Mouse (Mus musculus): ENCODE measurements around the gene Ttll3.

Gene Ttll3

DNA sequence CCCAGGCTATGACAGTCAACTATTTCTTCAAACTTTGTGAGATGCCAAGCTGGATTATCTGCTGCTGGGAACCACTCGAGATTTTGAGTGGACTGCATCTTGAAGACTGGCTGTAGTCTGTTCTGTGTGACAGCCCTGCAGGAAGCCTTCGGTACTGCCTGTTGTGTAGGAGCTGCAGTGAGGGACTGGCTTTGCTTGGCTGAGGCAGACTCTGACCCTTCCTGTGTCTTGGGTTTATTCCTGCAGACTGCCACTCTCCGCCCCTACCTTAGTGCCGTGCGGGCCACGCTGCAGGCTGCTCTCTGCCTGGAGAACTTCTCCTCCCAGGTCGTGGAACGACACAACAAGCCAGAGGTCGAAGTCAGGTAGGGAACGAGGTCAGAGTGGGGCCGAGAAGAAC lies 8.6 kb upstream of the Ttll3 start:
- DNase-seq, result peak; percentile 31

DNA sequence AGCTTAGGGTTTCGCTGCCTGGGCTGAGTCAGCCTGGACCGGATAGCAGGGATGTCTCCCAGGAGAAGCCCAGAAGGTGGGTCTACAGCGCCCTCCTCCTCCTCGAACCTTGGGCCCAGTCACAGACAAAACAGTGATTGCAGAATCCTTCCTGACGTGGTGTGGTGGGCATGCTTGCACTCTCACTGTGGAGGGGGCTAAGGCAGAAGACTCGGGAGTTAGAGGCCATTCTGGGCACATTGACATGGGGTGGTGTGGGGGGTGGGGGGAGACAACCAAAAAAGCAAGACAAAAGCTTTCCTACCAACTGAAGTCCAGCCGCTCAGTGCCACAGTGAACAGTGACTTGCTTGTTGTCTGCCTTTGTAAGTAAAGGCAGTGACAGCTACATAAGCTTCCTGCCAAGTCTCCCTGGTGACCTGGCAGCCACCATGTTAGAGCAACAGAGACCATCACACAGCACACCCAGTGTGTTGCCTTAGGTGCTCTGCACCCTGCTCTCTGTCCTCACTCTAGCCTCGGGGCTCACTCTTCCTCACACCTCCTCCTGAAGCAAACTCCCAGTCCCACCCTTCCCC lies 4.6 kb upstream of the Ttll3 start:
- no peak for DNase-seq

DNA sequence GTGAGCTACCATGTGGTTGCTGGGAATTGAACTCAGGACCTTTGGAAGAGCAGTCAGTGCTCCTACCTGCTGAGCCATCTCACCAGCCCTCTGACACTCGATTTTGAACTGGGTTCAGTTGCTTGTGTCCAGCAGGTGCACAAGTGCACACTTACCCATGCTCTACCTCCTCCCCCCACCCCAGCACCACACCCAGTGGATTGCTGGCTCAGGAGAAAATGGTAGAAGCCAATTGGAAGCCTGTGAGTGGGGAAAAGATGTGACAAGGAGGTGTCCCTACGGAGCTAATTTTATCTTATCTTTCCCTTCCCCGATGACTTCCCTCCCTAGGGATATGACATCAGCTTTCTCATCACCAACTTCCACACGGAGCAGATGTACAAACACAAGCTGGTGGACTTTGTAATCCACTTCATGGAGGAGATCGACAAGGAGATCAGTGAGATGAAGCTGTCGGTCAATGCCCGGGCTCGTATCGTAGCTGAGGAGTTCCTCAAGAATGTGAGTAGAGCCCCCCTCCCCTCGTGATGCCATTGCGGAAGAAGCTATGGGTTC lies 3.8 kb upstream of the Ttll3 start:
- DNase-seq, result no peak

DNA sequence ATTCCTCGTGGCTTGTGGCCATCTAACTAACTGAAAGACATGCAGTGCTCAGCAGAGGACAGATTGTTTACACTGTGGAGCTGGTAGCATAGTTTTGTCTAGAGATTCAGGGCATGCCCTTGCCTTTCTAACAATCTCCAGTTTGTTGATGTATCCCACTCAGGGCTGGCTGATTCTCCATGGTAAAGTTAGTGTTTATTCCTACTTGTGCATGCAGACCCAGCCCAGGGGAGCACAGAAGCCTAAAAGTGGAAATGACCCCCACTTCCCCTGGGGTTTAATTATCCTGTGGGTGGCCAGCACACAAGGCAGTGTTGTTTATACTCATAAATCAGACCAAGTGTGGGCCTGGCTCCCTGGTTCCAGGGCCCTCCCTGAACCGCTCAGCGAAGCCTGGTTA lies 3.0 kb upstream of the Ttll3 start:
- DNase-seq, result no peak

DNA sequence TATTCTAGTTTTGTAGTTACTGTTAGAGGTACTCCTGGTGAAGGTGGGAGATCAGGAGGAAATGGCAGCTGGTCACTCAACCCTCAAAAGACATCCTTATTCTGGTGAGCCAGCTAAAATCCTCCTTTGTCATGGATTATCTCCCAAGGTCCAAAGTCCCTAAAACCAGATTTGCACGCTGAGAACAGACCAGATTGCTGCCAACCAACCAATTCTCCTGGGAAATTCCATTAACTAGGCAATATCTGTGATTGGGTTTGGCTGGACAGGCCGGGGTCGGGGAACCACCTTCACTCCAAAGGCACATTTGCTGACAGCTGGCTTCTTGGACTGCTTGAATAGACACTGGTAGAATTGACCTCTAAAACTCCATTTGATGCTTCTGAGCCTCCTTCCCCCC lies 1.7 kb downstream of the Ttll3 start:
- no peak for DNase-seq

DNA sequence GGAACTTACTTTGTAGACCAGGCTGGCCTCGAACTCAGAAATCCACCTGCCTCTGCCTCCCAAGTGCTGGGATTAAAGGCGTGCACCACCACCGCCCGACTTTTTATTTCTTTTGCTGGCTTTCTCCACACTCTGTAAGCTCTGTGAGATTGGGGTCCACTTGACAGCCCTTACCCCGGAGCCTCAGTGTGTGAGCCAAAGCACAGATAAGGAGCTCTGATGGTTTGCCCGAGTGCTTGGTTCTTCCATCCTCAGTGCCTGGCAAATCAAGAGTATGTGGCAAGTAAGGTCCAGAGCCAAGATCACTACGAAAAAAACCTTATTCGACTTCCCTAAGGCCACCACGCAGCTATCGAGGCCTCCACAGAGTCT lies 2.9 kb downstream of the Ttll3 start:
- no peak for DNase-seq

DNA sequence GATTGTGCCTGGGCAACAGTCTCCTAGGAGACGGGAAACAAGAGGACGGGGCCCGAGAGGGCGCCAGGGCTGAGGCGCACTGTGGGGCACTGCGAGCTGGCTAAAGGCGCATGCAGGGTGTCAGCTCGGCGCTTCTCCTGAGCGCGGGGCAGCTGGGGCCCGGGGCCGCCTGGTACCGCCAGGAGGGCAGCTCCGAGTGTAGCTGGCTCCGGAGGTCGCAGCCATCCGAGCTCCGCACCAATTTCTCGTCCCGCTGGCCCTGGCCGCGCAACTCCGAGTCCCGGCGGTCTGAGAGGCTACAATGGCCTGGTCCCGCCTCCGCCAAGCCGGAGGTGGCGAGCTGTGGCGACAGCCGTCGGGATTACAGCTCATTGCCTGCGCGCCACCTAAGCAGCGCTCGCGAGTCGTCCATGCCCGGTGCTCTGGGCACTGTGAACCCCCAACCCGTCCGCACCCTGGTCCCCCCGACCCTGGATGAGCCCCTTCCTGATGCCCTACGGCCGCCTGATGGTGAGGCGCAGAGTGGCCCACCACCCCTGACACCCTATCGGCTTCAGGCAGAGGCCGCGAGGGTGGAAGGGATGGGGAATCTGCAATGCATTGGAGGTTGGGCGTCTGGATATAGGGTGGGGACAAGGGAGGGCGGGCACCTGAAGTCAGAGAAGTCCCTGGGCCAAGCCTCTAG lies 3.5 kb downstream of the Ttll3 start:
- peak; percentile 56 for DNase-seq

DNA sequence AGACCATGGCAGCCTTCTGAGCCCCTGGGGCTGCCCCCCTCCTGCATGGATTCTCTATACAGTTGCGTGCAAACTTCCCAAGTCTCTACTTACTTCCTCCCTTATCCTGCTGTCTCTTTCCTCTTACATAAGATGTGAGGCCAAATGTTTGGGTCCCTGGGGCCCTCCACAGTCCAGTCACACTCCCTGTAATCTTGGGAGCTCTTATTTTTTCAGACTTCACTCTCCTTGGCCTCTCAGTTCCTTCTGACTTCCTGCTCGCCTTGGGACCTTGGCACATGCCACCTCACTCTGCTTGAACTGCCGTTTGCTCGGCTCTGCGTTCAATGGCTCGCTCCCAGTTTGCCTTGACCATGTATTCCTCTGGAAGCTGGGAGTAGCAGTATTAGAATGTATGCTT lies 4.9 kb downstream of the Ttll3 start:
- no peak for DNase-seq

DNA sequence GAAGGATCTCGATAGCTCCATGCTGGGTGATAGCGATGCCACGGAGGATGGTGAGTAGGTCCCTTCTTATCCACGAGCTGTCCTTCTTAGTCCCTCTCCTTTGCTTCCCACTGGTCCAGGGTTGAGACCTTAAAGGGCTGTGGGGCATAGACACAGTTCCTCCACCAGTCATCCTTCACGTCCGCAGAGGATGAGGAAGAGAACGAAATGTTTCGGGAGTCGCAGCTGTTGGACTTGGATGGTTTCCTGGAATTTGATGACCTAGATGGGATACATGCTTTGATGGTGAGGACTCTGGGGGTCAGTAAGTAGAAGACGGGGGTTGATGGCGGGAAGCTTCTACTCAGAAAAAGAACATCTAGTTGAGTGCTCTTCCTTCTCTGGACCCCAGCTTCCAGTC lies 5.8 kb downstream of the Ttll3 start:
- DNase-seq, result no peak

DNA sequence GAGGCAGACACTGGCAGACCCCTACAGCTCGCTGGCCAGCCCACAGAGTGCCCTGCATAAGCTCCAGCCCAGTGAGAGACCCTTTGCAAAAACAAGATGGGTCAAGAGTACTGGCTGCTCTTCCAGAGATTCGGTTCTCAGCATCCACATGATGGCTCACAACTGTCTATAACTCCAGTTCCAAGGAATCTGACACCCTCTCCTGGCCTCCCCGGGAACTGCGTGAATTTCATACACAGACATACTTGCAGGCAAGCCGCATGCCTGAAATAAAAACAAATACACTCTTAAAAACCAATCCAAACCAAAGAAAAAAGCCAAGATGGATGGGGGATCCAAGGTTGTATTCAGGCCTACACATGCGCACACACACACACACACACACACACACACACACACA lies 6.4 kb downstream of the Ttll3 start:
- DNase-seq, result no peak

DNA sequence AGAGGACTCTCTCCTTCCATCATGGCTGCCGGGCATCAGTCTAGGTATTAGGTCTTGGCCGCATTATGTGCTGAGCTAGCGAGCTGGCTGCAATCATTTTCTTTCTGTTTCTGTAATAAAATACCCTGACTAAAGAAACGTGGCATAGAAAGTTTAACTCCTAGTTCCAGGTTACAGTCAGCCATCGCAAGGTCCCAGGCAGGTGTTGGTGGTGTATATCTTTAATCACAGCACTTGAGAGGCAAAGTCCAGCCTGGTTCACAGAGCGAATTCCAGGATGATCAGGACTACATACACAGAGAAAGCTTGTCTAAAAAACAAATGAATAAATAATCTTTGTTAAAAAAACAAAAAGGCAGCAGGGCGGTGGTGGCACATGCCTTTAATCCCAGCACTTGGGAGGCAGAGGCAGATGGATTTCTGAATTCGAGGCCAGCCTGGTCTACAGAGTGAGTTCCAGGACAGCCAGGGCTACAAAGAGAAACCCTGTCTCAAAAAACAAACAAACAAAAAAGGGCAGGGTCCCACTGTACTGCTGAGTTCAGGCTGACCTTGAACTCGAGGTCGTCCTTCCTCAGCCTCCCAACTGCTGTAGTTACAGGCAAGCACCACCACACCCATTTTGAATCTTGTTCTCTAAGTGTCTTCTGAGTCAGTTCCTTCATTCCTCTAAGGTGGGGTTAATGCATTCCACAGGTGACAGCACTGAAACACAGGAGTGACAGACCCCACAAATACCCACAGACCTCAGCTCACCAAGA lies 7.4 kb downstream of the Ttll3 start:
- no peak for DNase-seq

DNA sequence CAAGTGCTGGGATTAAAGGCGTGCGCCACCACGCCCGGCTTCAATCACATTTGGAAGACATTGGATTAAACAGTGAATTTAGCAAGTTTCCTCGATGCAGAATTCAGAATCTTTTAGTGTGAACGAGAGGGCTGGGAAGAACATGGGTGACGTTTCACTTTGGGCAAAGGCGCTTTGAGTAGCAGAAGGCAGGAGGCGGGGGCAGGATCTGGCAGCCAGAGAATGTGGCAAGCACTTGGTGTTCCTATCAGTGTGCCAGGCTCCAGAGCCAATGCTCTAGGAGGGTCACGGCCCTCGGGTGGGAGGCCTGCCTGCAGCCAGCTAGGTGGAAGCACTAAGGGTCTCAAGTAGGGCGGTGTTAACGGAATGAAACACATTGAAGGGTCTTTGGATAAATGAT lies 13.0 kb downstream of the Ttll3 start:
- no peak for DNase-seq

DNA sequence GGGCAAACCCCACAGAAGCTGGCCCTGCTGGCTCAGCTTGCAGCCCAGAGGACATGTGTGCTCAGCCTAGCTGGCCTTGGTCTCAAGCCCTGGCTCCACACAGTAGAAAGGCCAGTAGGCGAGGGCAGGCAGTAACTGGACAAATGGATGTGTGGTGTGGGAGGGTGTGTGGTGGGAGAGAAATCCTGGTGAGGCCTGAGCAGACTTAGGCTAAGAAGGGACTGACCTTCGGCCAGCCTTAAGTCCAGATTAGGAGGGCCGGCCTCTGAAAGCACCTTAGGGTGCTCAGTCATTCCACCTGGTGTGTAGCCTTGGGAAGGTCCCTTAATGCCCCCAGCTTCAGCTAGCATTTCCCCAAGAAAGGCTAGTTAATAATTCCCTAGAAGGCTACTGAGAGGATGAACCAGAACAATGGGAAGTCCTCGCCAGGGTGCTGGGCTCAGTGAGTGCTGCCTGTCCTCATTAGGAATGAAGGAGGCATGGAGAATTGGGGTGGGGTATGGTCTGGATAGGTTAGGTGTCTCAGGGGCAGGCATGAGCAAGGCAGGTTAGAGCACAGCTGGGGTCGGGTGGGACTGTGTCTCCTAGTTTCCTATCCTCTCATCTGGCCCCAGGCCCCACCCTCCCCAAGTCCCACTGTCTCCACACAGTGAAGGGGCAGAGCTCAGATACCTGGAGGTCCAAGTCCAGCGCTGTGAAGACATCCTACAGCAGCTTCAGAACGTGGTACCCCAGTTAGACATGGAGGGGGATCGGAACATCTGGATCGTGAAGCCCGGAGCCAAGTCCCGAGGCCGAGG lies 15.8 kb downstream of the Ttll3 start:
- peak; percentile 47 for DNase-seq

DNA sequence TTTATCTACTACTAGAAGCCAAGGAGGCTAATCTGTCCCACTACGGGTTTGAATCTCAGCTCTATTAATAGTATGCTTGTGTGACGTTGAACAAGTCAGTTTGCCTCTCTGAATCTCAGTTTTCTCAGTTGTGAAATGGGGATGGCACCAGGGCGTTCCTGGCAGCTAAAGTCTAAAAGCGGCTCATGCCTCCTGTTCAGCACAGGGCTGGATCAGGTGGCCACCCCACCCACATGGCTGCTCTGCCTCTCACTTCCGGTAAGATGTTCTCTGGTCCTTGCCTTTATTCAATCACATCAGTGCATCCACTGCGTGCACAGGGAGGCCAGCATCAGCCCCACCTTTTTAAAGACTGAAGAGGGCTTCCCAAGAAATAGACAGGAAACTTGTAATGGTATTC lies 16.4 kb downstream of the Ttll3 start:
- DNase-seq, result no peak

DNA sequence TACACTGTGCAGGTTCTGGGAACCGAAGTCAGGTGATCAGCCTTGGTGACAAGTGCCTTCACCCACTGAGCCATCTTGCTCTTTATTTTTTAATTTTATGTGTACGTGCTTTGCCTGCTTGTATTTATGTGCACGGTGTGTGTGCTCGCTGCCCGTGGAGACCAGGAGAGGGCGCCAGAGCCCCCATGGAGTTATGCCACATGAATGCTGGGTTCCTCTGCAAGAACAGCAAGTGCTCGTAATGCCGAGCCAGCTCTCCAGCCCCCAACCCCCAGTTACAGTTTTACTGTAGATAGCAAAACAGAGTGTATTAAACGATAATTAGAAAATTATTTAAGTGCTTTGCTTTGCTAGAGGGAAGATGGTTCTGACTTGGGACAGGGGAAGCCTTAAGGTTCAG lies 17.6 kb downstream of the Ttll3 start:
- DNase-seq, result no peak

DNA sequence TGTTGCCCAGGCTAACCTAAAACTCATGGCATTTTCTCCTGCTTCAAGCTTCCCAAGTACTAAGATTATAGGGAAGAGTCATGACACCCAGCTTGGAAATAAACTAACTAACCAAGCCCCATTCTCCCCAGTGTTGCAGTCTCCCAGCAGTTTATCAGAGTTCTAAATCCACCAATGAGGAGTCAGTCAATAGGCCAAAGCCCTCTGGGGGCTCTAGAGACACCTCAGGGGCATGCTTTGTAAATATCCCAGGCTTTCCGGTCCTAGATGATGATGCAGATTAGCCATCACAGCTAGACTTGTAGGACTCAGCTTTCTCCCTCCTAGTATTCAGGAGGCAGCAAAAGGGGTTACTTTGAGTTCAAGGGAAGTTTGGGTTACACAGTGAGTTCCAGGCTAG lies 20.9 kb downstream of the Ttll3 start:
- DNase-seq, result no peak

DNA sequence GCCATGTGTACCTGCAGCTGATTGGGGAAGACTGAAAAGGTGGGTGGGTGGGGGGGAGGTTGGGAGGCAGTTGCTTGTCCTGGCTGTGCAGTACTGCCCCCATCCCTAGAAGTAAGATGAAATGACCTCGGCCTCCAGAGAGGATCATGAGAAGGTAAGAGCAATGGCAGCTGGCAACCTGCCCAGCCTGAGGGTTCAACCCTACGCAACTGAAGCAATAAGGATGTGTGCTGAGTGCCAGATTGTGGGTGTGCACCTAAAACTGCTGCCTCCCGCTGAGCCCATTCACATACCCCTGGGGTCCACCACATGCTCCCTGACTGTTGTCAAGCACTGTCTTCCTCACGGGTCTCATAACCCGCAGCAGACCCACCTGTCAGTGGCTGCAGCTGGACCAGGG lies 27.4 kb downstream of the Ttll3 start:
- DNase-seq, result no peak

DNA sequence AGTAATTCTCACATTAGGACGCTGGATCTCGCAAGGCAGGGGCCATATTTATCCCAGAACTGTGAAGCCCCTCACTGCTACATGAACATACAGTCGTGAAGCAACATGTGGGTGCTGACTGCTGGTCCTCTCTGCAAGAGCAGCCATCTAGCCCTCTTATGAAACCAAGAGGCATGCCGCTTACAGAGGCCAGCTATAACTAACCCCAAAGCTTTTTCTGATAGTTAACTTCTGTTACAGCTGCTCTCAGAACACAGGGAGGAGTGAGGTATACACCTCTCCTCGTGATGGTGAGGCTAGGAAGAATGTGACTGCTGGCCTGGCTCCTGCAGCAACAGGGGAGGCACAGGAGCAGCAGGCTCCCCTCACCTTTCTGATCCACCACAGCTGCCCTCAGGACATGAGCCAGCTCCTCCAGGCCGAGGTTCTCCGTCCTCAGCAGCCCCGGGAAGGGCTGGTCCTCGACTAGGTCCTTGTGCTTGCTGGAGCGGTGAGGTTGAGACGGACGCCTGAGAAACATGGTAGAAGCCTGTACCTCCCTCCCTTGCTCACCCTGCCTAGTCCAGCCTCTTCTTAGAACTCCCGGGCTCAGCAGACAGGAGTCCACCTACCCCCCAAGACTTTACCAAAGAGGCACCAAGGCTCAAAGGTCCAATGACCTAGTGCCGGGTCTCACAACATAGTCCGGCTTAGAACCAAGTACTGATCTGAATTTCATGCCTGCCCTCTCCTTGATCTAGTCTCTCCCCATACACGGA lies 29.6 kb downstream of the Ttll3 start:
- DNase-seq, result no peak

DNA sequence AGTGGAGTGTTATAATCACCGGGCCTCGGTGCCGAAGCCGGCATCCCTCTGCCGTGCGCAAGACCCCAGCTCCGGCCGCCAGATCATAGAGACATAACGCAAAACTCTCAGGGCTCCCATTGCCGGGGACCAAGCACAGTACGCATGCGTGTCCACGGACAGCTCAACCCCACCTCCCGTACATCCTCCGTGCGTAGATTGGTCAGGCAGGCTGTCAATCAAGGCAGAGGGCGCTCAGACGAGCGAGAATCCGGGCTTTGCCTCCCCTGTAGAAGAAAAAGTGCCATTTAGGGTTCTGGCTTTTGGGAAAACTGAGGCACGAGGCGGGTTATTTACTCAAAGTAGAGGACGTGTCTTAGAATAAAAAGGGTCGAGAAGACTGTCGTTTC lies 30.1 kb downstream of the Ttll3 start, which contains the start of gene Rpusd3:
TSS of gene Rpusd3 (minus strand) at position 142 of the 389 bp plus-strand sequence.
- peak; percentile 97 for DNase-seq

DNA sequence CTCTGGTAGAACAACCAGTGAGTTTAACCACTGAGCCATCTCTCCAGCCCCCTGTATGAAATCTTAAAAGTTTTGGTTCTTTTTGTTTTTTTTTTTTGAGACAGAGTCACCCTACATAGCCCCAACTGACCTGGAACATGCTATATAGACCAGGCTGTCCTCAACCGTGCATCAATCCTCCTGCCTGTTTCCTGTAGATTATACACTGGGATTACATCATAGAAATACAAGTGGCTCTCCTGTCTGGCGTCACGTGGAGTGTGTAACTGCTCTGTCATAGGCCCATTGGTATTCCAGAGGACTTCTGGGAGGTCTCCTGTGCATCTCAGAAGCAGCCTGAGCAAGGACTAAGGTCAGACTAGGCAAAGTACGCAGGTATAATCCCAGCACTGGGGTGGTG lies 33.9 kb downstream of the Ttll3 start:
- DNase-seq, result no peak

DNA sequence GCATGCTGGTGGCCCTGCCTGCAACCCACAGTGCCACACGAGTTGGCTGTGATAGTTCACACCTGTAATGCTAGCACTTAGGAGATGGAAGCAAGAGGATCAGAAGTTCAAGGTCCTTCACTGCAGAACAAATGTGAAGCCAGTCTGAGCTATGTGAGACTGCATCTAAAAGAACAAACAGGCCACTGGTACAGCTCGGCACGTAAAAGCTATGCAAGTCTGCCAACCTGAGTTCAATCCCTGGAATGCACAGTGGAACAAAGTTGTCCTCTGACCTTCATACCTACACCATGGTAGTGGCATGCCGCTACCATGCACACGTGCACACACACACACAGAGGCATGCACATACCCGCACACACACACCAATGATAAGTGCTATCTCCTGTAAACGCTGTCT lies 35.1 kb downstream of the Ttll3 start:
- peak; percentile 32 for DNase-seq

DNA sequence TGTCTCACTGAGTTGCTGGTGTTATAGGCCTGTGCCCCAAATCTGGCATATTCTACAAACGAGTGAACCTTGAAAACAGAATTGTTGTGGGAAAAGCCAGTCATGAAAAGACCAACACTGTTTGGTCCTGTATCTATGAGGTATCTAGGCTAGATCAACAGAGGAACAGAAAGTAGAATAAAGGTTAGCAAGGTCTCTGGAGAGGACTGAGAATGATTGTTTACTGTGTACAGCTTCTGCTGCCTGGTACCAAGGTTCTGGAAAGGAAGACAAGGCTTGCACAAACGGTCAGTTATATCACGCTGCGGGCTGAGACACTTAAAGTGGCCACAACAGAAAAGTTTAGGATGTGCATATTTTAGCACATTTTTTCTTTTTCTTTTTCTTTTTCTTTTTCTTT lies 37.6 kb downstream of the Ttll3 start:
- no peak for DNase-seq

DNA sequence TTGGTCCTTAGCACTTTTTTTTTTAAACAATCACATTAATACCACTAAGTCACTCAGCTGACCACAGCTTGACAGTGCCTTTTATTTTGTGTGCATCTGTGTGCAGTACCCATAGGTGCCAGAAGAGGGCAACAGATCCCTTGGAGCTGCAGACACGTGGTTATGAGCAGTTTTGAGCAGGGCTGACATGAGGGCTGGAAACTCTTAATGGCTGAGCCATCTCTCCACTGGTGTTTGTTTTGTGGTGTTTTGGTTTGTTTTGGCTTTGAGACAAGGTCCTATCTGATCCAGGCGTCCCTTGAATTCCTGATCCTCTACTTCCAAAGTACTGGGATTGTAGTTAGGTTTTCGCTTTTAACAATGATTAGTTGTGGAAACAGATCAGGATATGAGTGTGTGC lies 38.3 kb downstream of the Ttll3 start:
- DNase-seq, result peak; percentile 49

All from kidney, postnatal 14 days (tissue).